Mouse (Mus musculus) forebrain, embryonic 16.5 days (tissue): ENCODE results near the gene Oca2. TPM values are rescaled to one million over a fixed set of nuclear protein-coding genes. Genes with fewer than 3 reads are reported as not detected.
A peak's percentile ranks its signal among the peaks of the same experiment; 100 is the strongest.

Experiments used
- ATAC-seq: fragments of 200-750 bp; cut with Nextera tagmentation; 2 replicates; pipeline ENCODE4 v1.8.0; 2017; ENCODE audit warnings: mild to moderate bottlenecking, moderate library complexity
- H3K27ac ChIP-seq: fragments of 300-500 bp; sonication (generic); 2 replicates; pipeline ENCODE4 v1.5.1; 2014; ENCODE audit warnings: low read length, control low read depth
- H3K27me3 ChIP-seq: fragments of 300-500 bp; sonication (generic); replicated peaks from 2 replicates; pipeline ENCODE4 v1.6.1; 2014; ENCODE audit warnings: low read length; ENCODE audit not compliant: control insufficient read depth, insufficient read depth
- H3K36me3 ChIP-seq: fragments of 300-500 bp; sonication (generic); 2 replicates; pipeline ENCODE4 v1.6.1; 2014; ENCODE audit not compliant: control insufficient read depth, insufficient read depth
- H3K4me1 ChIP-seq: fragments of 300-500 bp; sonication (generic); replicated peaks from 2 replicates; pipeline ENCODE4 v1.6.1; 2014; ENCODE audit warnings: low read length; ENCODE audit not compliant: control insufficient read depth, insufficient read depth
- H3K4me2 ChIP-seq: fragments of 300-500 bp; sonication (generic); 2 replicates; pipeline ENCODE4 v1.6.1; 2014; ENCODE audit warnings: mild to moderate bottlenecking, low read length, control low read depth
- H3K4me3 ChIP-seq: fragments of 300-500 bp; sonication (generic); replicated peaks from 2 replicates; pipeline ENCODE4 v1.5.1; 2014; ENCODE audit warnings: mild to moderate bottlenecking, low read length, control low read depth
- H3K9ac ChIP-seq: fragments of 300-500 bp; sonication (generic); replicated peaks from 2 replicates; pipeline ENCODE4 v1.6.1; 2014; ENCODE audit warnings: low read depth, low read length, control low read depth
- H3K9me3 ChIP-seq: fragments of 300-500 bp; sonication (generic); 2 replicates; pipeline ENCODE4 v1.6.1; 2016; ENCODE audit warnings: low read length; ENCODE audit not compliant: control insufficient read depth
- WGBS: fragments of 180-500 bp; shearing (Covaris S2); extraction: QIAGEN DNeasy Blood & Tissue Kit; methylation state at CpG from one replicate; pipeline ENCODE4 v1.1.7; 2014; 5-methylcytosine and 5-hydroxymethylcytosine counted together
- polyA plus RNA-seq: library from polyadenylated mRNA; unstranded; fragments of >200 nt; fragmentation: Nextera tagmentation; extraction: Ambion mirVana; gene quantifications from 2 replicates; pipeline ENCODE4 v1.2.1, GENCODE M21; 2015

Gene Oca2
- 0.51 and 1.1 TPM in 2 replicates for polyA plus RNA-seq

GRCm38 (mm10) chr7:56239543-56239942, at the start of gene Oca2:
TSS of gene Oca2 (plus strand) at chr7:56239760.
- H3K4me1 ChIP-seq, result no peaks in the 10 kb centered on the region
- no peak within 1 kb of the TSS for H3K4me3 ChIP-seq
- ATAC-seq, result no peak
- H3K36me3 ChIP-seq, result no peaks in the 10 kb centered on the region
- H3K27ac ChIP-seq, result no peak within 1 kb of the TSS
- H3K9ac ChIP-seq, result no peak within 1 kb of the TSS
- H3K27me3 ChIP-seq, result no peaks in the 10 kb centered on the region
- WGBS, result 37% methylated on average over 3 of the region's 3 CpGs
- H3K4me2 ChIP-seq, result no peak within 1 kb of the TSS
- no peaks in the 10 kb centered on the region for H3K9me3 ChIP-seq

GRCm38 (mm10) chr7:56191041-56191440, 48.5 kb upstream of the Oca2 start:
- H3K4me3 ChIP-seq, result no peak overlapping the region
- 96% methylated on average over 6 of the region's 6 CpGs for WGBS
- peaks cover 35% of the 10 kb centered on the region for H3K36me3 ChIP-seq
- no peaks in the 10 kb centered on the region for H3K27me3 ChIP-seq
- no peak overlapping the region for H3K4me2 ChIP-seq
- no peak for ATAC-seq
- no peak overlapping the region for H3K9ac ChIP-seq
- no peaks in the 10 kb centered on the region for H3K9me3 ChIP-seq
- no peaks in the 10 kb centered on the region for H3K4me1 ChIP-seq
- no peak overlapping the region for H3K27ac ChIP-seq

- no peaks in the 10 kb centered on the region for H3K27me3 ChIP-seq
- no peak overlapping the region for H3K27ac ChIP-seq
- 84% methylated on average over 4 of the region's 4 CpGs for WGBS
- H3K36me3 ChIP-seq, result peaks cover 33% of the 10 kb centered on the region
- no peak overlapping the region for H3K4me3 ChIP-seq
- no peak overlapping the region for H3K9ac ChIP-seq
- no peak overlapping the region for H3K4me2 ChIP-seq
- no peaks in the 10 kb centered on the region for H3K9me3 ChIP-seq
- no peaks in the 10 kb centered on the region for H3K4me1 ChIP-seq
- ATAC-seq, result no peak
These were observed 47.9 kb upstream of the Oca2 start for GRCm38 (mm10) chr7:56191661-56192060.

GRCm38 (mm10) chr7:56201483-56202218, 37.9 kb upstream of the Oca2 start:
- no peak overlapping the region for H3K9ac ChIP-seq
- H3K4me1 ChIP-seq, result no peaks in the 10 kb centered on the region
- ATAC-seq, result no peak
- 97% methylated on average over 10 of the region's 10 CpGs for WGBS
- H3K4me2 ChIP-seq, result no peak overlapping the region
- H3K36me3 ChIP-seq, result peaks cover 43% of the 10 kb centered on the region
- no peaks in the 10 kb centered on the region for H3K9me3 ChIP-seq
- no peaks in the 10 kb centered on the region for H3K27me3 ChIP-seq
- H3K4me3 ChIP-seq, result no peak overlapping the region
- no peak overlapping the region for H3K27ac ChIP-seq

GRCm38 (mm10) chr7:56202843-56203242, 36.7 kb upstream of the Oca2 start:
- H3K4me3 ChIP-seq, result no peak overlapping the region
- WGBS, result 94% methylated on average over 3 of the region's 3 CpGs
- H3K36me3 ChIP-seq, result peaks cover 47% of the 10 kb centered on the region
- no peak overlapping the region for H3K27ac ChIP-seq
- no peak for ATAC-seq
- no peak overlapping the region for H3K9ac ChIP-seq
- no peak overlapping the region for H3K4me2 ChIP-seq
- no peaks in the 10 kb centered on the region for H3K27me3 ChIP-seq
- no peaks in the 10 kb centered on the region for H3K4me1 ChIP-seq
- no peaks in the 10 kb centered on the region for H3K9me3 ChIP-seq

- Histone ChIP-seq H3K27me3 (no peaks in the 10 kb centered on the region), H3K4me3 (no peak overlapping the region), H3K9ac (no peak overlapping the region), H3K9me3 (no peaks in the 10 kb centered on the region), H3K4me2 (no peak overlapping the region), H3K27ac (no peak overlapping the region), H3K36me3 (peaks cover 43% of the 10 kb centered on the region), H3K4me1 (no peaks in the 10 kb centered on the region)
- 100% methylated on average over 2 of the region's 2 CpGs for WGBS
- ATAC-seq, result no peak
These were observed 36.3 kb upstream of the Oca2 start for GRCm38 (mm10) chr7:56203286-56203685.

GRCm38 (mm10) chr7:56204877-56205276, 34.7 kb upstream of the Oca2 start:
- H3K27ac ChIP-seq, result no peak overlapping the region
- no peak overlapping the region for H3K4me2 ChIP-seq
- H3K9ac ChIP-seq, result no peak overlapping the region
- H3K4me1 ChIP-seq, result no peaks in the 10 kb centered on the region
- no peaks in the 10 kb centered on the region for H3K27me3 ChIP-seq
- H3K36me3 ChIP-seq, result peaks cover 42% of the 10 kb centered on the region
- no peak overlapping the region for H3K4me3 ChIP-seq
- ATAC-seq, result no peak
- WGBS, result 36% methylated on average over 3 of the region's 3 CpGs
- no peaks in the 10 kb centered on the region for H3K9me3 ChIP-seq

GRCm38 (mm10) chr7:56220811-56221210, 18.7 kb upstream of the Oca2 start:
- WGBS, result 90% methylated on average over 6 of the region's 6 CpGs
- H3K4me1 ChIP-seq, result no peaks in the 10 kb centered on the region
- H3K9ac ChIP-seq, result no peak overlapping the region
- H3K9me3 ChIP-seq, result no peaks in the 10 kb centered on the region
- no peaks in the 10 kb centered on the region for H3K27me3 ChIP-seq
- H3K36me3 ChIP-seq, result peaks cover 49% of the 10 kb centered on the region
- H3K4me3 ChIP-seq, result no peak overlapping the region
- H3K4me2 ChIP-seq, result no peak overlapping the region
- H3K27ac ChIP-seq, result no peak overlapping the region
- ATAC-seq, result no peak

GRCm38 (mm10) chr7:56235794-56236423, 3.7 kb upstream of the Oca2 start:
- no peak overlapping the region for H3K27ac ChIP-seq
- 0 out of 2 replicates have a peak, but pooled peaks have one; percentile 24 for ATAC-seq

More at GRCm38 (mm10) chr7:56235794-56236423, 3.7 kb upstream of the Oca2 start:
- H3K27me3 ChIP-seq, result no peaks in the 10 kb centered on the region
- H3K4me1 ChIP-seq, result no peaks in the 10 kb centered on the region
- peaks cover 16% of the 10 kb centered on the region; the same call in 1 of the 2 replicates for H3K36me3 ChIP-seq
- H3K9ac ChIP-seq, result no peak overlapping the region
- 22% methylated on average over 5 of the region's 5 CpGs for WGBS
- no peak overlapping the region for H3K4me3 ChIP-seq
- H3K9me3 ChIP-seq, result no peaks in the 10 kb centered on the region
- no peak overlapping the region for H3K4me2 ChIP-seq
